Mouse (Mus musculus): ENCODE data around the gene Sesn3. TPM values are rescaled to one million over a fixed set of nuclear protein-coding genes. Genes with fewer than 3 reads are reported as not detected.

Sesn3 gene
- polyA plus RNA-seq, 3 experiments from 2014 or later = 15.5 to 29.8 (median 28.9) TPM

- ATAC-seq = no peak
Measured at GRCm38 (mm10) chr9:14362068-14362768, 87.4 kb downstream of the Sesn3 start.

- ATAC-seq = no peak
Measured at GRCm38 (mm10) chr9:14363540-14363939, 88.7 kb downstream of the Sesn3 start.

- no peak for ATAC-seq
Measured at GRCm38 (mm10) chr9:14364719-14365118, 89.9 kb downstream of the Sesn3 start.

DNA sequence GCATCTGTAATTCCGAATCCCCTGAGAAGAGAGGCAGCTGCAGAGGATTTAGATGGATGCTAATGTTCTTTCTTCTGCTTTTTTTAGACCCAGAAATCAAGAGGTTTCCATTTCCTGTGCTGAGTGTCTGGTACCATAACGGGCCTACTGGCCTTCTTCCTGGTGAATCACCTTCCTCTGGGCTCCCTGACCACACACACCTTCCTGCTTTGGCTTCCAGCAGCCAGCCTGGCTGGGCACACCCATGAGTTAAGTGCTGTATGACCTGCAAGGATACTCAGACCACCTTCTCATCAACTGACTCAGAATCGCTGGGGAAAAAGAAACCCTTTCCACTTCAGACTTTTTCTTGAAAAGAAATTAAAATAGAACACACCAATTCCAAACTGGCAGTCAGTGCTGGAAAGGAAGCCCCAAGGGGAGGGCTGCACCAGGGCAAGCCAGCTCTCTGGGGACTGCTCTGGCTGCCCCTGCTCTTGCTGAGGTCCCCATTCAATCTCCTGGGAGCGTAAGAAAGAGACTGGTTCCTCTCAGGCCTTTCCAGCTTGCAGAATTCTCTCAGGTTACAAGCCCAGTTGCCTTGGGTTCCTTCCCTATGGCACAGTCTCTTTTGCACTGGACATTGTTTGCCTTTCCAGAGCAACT, 90.7 kb downstream of the Sesn3 start:
- ATAC-seq = peak; percentile 78

DNA sequence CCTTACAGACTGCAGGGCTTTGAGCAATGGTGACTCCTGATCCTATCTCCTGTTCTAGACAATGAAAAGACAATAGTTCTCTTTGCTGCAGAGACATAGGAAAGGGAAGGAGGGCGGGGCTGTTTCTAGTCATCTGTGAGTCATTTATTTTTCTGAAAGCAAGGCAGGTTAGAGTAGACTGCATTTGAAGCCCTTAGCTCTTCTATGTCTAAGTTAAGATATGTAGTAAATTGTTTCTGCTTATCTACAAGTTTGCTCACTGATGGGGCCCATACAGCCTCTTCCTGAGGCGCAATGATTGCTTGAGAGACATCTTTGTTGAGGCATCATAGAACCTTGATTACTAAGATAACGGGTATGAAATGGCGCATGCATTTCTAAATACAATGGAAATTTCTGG, 93.0 kb downstream of the Sesn3 start:
- peak; percentile 44 for ATAC-seq

- ATAC-seq = no peak
Measured at GRCm38 (mm10) chr9:14369271-14369670, 94.4 kb downstream of the Sesn3 start.

- no peak for ATAC-seq
Measured at GRCm38 (mm10) chr9:14372440-14372839, 97.6 kb downstream of the Sesn3 start.

DNA sequence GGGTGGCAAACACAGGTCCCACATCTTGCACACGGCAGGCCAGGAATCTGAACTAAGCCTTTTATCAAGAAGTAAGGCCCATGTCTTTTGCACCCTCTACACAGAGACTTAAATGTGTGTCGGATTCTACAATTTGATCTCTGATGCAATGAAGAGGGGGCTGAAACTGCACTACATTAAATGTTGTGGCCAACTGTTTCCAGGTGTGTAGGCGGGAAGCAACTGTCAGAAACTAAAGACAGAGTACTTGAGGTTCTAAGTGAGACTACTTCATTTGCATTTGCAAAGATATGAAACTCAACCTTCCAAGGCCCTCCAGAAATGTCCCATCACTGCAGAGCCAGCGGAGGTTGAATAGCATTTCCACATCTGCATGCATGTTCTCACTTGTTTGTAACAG, 101.3 kb downstream of the Sesn3 start:
- peak; percentile 27 for ATAC-seq

GRCm38 (mm10) chr9:14378151-14378550, 103.3 kb downstream of the Sesn3 start:
- ATAC-seq = no peak

- ATAC-seq = no peak
Measured at GRCm38 (mm10) chr9:14379769-14380385, 105.0 kb downstream of the Sesn3 start.

- ATAC-seq = peak; percentile 83
Measured at GRCm38 (mm10) chr9:14380386-14381285, 105.8 kb downstream of the Sesn3 start.

DNA sequence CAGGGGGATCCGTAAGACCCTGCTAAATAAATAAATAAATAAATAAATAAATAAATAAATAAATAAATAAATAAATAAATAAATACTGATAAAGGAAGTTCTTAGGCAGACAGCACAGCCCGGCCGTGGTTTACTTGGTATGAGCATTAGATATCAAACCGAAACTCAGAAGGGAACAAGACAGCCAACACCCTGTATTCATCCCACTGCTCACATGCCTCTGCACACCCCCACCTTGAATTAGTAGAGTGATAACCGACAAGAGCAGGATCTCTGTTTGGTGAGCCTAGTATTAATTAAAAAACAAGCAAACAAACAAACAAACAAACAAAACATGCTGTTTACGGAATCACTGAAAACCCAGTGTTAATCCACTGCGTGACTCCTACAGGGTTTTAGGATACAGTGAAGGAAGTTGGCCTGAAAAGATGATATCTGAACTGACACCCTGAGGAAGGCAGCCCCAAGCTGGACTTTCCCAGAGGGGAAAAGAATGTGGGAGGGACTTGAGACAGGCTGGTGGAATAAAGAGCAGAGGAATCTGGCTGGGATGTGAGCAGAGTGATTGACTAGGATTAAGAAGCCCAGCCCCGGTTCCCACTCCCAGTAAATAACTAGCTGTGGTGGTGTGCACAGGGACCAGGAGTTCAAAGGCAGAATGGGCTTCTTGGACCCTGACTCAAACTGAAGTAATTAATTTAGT, 106.6 kb downstream of the Sesn3 start, which contains the start of gene Endod1:
Endod1 (minus strand) TSS at position 155 of the 703 bp plus-strand sequence.
- peak; percentile 20 for ATAC-seq

DNA sequence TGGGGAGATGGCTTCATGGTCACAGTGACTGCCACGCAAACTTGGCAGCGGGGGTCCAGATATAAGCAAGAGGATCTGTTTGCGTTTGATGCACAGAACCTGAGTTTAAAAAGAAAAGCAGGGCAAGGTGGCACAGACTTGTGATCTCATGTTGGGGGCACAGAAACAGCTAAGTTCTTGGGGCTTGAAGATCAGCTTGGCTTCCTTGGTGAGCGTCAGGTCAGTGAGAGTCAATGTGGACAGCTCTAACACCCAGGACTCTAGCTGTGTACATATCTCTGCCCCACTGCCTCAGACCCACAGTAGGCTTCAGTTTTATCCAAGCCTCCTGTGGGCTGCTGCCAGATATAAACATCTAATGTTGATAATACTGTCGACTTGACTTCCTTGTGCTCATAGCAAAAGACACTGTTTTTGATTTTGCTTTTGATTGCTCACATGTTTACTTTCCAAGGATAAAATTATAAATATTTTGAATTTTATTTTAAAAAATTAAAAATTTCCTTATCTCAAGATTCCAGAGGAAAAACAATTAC, 107.5 kb downstream of the Sesn3 start:
- ATAC-seq = no peak

Other genes starting within 250 kb of the Sesn3 start
- gene Endod1, start 106.4 kb downstream of the Sesn3 start, polyA plus RNA-seq (2017; shearing (Covaris generic)) = 10 to 100 TPM; 29.2 to 38.6 (median 31.3) TPM
- gene Kdm4d, start 225.4 kb downstream of the Sesn3 start, polyA plus RNA-seq (2017; shearing (Covaris generic)) = 1 to 10 TPM; 1.9 to 3.5 (median 2.7) TPM
- 100 to 1,000 TPM; 193 to 283 (median 194) TPM for gene Cwc15, start 225.6 kb downstream of the Sesn3 start, polyA plus RNA-seq (2017; shearing (Covaris generic))